Mouse (Mus musculus): ENCODE results near the gene Kcnh4.

Gene Kcnh4

GRCm38 (mm10) chr11:100702081-100702851, 57.5 kb downstream of the Kcnh4 start:
- Histone ChIP-seq H3K36me3 (ENCODE audit: control insufficient read depth, insufficient read depth, low read length, poor library complexity, severe bottlenecking) (peaks cover 1% of the 10 kb centered on the region; the same call in 1 of the 2 replicates), H3K27me3 (ENCODE audit: control insufficient read depth, insufficient read depth, low read length, poor library complexity, severe bottlenecking) (no peaks in the 10 kb centered on the region)
- peak; percentile 91 for DNase-seq (ENCODE audit: low read depth, low spot score)

DNA sequence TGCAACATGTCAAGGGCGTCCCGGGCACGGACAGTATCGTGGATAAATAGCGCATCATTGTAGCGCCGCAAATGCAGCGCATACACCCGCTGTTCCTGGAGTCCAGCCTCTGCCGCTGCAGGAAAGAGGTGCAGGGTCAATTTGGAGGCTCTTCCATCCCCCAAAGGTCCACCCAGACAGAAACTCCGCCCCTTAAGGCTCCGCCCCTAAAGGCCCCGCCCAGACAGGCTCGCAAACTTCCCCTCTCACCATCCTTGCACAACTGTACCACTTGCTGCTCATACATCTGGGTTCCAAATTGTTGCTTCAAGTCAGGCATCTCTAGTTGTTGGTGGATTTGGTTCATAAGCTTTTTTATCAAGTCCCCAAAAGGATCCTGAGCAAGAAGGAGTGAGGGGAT, 58.4 kb downstream of the Kcnh4 start:
- DNase-seq (ENCODE audit: low read depth, low spot score): peak; percentile 51
- H3K36me3 ChIP-seq (ENCODE audit: control insufficient read depth, insufficient read depth, low read length, poor library complexity, severe bottlenecking): peaks cover 1% of the 10 kb centered on the region; the same call in 1 of the 2 replicates
- H3K27me3 ChIP-seq (ENCODE audit: control insufficient read depth, insufficient read depth, low read length, poor library complexity, severe bottlenecking): no peaks in the 10 kb centered on the region

GRCm38 (mm10) chr11:100700710-100701109, 59.0 kb downstream of the Kcnh4 start:
- H3K27me3 ChIP-seq (ENCODE audit: control insufficient read depth, insufficient read depth, low read length, poor library complexity, severe bottlenecking): no peaks in the 10 kb centered on the region
- no peak for DNase-seq (ENCODE audit: low read depth, low spot score)
- H3K36me3 ChIP-seq (ENCODE audit: control insufficient read depth, insufficient read depth, low read length, poor library complexity, severe bottlenecking): peaks cover 1% of the 10 kb centered on the region; the same call in 1 of the 2 replicates

DNA sequence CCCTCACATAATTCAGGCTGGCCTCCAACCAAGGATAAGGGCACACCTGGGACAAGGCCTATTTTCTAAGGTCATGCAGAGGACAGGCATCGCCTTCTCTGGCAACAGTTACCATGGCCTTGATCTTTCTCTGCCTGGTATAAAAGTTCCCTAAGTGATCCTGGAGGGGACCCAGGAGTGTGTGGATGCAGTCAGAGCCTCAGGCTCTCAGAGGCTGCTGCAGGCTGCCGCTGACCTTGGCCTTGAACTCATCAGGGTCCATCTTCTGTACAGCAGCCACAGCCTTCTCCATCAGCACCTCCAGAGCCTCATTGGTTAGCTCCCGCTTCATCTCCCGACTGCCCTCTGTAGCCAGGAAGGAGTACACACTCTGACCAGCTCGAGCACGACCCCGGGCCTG, 61.8 kb downstream of the Kcnh4 start:
- DNase-seq (ENCODE audit: low read depth, low spot score): no peak
- H3K27me3 ChIP-seq (ENCODE audit: control insufficient read depth, insufficient read depth, low read length, poor library complexity, severe bottlenecking): no peaks in the 10 kb centered on the region
- peaks cover 1% of the 10 kb centered on the region for H3K36me3 ChIP-seq (ENCODE audit: control insufficient read depth, insufficient read depth, low read length, poor library complexity, severe bottlenecking)

DNA sequence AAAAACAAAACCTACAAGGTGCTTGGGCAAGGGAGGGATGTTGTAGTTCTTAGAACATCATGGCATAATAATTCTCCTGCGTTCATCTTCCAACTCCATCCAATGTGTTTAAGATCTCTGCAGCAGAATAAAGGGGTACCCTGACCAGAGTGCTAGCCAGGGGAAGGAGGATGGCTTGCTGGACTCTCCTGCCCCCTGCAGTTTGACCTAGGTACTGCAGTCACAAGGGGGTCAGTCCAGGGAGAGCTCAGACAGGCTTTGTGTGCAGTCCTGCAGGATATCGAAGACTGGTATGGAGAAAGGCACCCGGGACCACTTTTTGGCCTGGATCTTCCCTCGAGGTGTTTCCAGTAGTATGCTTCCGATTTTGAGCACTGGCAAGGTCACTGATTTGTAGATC, 64.8 kb downstream of the Kcnh4 start:
- no peaks in the 10 kb centered on the region for H3K27me3 ChIP-seq (ENCODE audit: control insufficient read depth, insufficient read depth, low read length, poor library complexity, severe bottlenecking)
- DNase-seq (ENCODE audit: low read depth, low spot score): peak; percentile 83
- H3K36me3 ChIP-seq (ENCODE audit: control insufficient read depth, insufficient read depth, low read length, poor library complexity, severe bottlenecking): peaks cover 1% of the 10 kb centered on the region

DNA sequence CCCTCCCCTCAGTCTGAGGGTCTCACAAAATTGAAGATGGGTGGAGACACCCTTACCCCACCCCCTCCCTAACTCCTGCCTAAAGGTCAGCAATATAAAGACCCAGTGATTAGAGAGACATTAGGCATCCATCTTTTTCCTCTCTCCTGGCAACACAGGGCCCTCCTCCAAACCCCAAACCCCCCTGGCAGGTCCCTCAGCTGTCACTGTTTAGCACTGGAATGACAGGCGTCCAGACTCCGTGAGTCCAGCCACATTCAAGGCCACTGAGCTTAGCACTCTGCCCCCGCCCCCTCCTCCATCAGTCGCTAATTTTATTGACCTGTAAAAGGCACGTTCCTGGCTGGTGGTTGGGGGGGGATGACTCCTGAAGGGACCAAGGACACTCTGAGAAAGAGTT, 66.6 kb downstream of the Kcnh4 start:
- Histone ChIP-seq H3K36me3 (ENCODE audit: control insufficient read depth, insufficient read depth, low read length, poor library complexity, severe bottlenecking) (no peaks in the 10 kb centered on the region; the same call in 1 of the 2 replicates), H3K27me3 (ENCODE audit: control insufficient read depth, insufficient read depth, low read length, poor library complexity, severe bottlenecking) (no peaks in the 10 kb centered on the region)
- no peak for DNase-seq (ENCODE audit: low read depth, low spot score)

DNA sequence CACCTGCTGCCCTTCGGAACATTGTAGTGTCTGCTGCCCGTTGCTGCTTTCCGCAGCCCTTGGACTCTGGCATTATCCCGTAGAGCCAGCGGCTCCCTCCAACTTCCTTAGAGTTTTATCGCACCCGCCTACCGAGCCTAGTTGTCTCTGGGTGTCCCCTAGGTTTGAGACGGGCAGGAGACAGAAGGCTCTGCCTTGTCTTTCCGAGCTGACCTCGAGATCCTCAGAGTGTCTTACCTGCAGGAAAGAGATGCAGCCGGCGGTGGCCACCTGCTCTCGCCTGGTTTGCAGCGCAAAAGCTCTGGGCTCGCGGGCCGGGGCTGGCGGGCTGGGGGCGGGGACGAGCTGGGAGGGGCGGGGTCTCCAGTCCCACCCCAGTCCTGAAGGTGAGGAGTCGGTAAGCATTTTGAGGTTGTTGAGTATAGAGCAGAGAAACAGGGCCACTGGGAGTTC, 67.6 kb downstream of the Kcnh4 start, which contains the start of gene Zfp385c:
TSS of gene Zfp385c (minus strand) at position 292 of the 453 bp plus-strand sequence.
- peak; percentile 20 for DNase-seq (ENCODE audit: low read depth, low spot score)
- Histone ChIP-seq H3K36me3 (ENCODE audit: control insufficient read depth, insufficient read depth, low read length, poor library complexity, severe bottlenecking) (no peaks in the 10 kb centered on the region; the same call in 1 of the 2 replicates), H3K27me3 (ENCODE audit: control insufficient read depth, insufficient read depth, low read length, poor library complexity, severe bottlenecking) (no peaks in the 10 kb centered on the region)

- Histone ChIP-seq H3K27me3 (ENCODE audit: control insufficient read depth, insufficient read depth, low read length, poor library complexity, severe bottlenecking) (no peaks in the 10 kb centered on the region), H3K36me3 (ENCODE audit: control insufficient read depth, insufficient read depth, low read length, poor library complexity, severe bottlenecking) (no peaks in the 10 kb centered on the region; the same call in 1 of the 2 replicates)
- DNase-seq (ENCODE audit: low read depth, low spot score): no peak
Measured at GRCm38 (mm10) chr11:100690389-100690788, 69.4 kb downstream of the Kcnh4 start.

Measured in splenic B cell, adult 2 months (primary cell).